Mouse (Mus musculus) liver, adult 2 months (tissue): ENCODE data around the gene Trrap. TPM values are rescaled to one million over a fixed set of nuclear protein-coding genes. Genes with fewer than 3 reads are reported as not detected.
A peak's percentile ranks its signal among the peaks of the same experiment; 100 is the strongest.

Source experiments
- DNase-seq: peaks from one replicate; pipeline ENCODE4 v3.0.0-alpha.2; 2011; ENCODE audit warnings: low read depth, low spot score; ENCODE audit errors: extremely low read depth
- H3K27ac ChIP-seq: fragments of 200-500 bp; replicated peaks from 2 replicates; pipeline ENCODE4 v1.5.1; 2012; ENCODE audit warnings: low read depth, mild to moderate bottlenecking, control low read depth, inconsistent platforms, low read length; ENCODE audit not compliant: insufficient read depth
- H3K27me3 ChIP-seq: fragments of 200-500 bp; 2 replicates; pipeline ENCODE4 v1.6.1; 2012; ENCODE audit warnings: mild to moderate bottlenecking, moderate library complexity, low read length, inconsistent platforms; ENCODE audit not compliant: control insufficient read depth, insufficient read depth
- H3K36me3 ChIP-seq: fragments of 200-500 bp; 2 replicates; pipeline ENCODE4 v1.6.1; 2012; ENCODE audit warnings: low read length, inconsistent platforms; ENCODE audit not compliant: control insufficient read depth, insufficient read depth
- H3K4me1 ChIP-seq: fragments of 200-500 bp; 2 replicates; pipeline ENCODE4 v1.6.1; 2011; ENCODE audit warnings: low read length; ENCODE audit not compliant: control insufficient read depth, insufficient read depth
- H3K4me3 ChIP-seq: fragments of 200-500 bp; 2 replicates; pipeline ENCODE4 v1.5.1; 2011; ENCODE audit warnings: low read depth, mild to moderate bottlenecking, control low read depth, low read length, moderate library complexity; ENCODE audit not compliant: insufficient read depth
- H3K79me2 ChIP-seq: fragments of 200-500 bp; 2 replicates; pipeline ENCODE4 v1.6.1; 2012; ENCODE audit warnings: inconsistent platforms, mild to moderate bottlenecking, low read length, moderate library complexity; ENCODE audit not compliant: control insufficient read depth, insufficient read depth
- H3K9ac ChIP-seq: fragments of 200-500 bp; 2 replicates; pipeline ENCODE4 v1.6.1; 2012; ENCODE audit warnings: low read depth, mild to moderate bottlenecking, control low read depth, inconsistent platforms, low read length
- CTCF ChIP-seq: fragments of 200-500 bp; IDR thresholded peaks from 2 replicates; pipeline ENCODE4 v1.5.1; 2011; ENCODE audit warnings: low read depth, low read length, control low read depth
- POLR2A ChIP-seq: fragments of 200-500 bp; IDR thresholded peaks from 2 replicates; pipeline ENCODE4 v1.6.1; 2011; ENCODE audit warnings: low read length, control low read depth; ENCODE audit not compliant: insufficient read depth; ENCODE audit errors: extremely low read depth
- WGBS: fragments of 180-500 bp; shearing (Covaris S2); methylation state at CpG from one replicate; pipeline ENCODE4 v1.1.7; 2018; 5-methylcytosine and 5-hydroxymethylcytosine counted together
- polyA plus RNA-seq: library from polyadenylated mRNA; depleted of rRNA; stranded (reverse); fragments of >200 nt; gene quantifications from 2 replicates; pipeline ENCODE4 v1.2.3, GENCODE M21; 2012
- total RNA-seq: library from RNA; depleted of rRNA; stranded (reverse); fragments of >200 nt; gene quantifications from 2 replicates; pipeline ENCODE4 v1.2.3, GENCODE M21; 2014

Gene Trrap
- total and polyA plus RNA-seq, 2 experiments: 19.8 to 33.9 TPM

GRCm38 (mm10) chr5:144885968-144886650 lies 118.6 kb downstream of the Trrap start:
- no peaks in the 10 kb centered on the region for H3K79me2 ChIP-seq
- peak overlapping the region; percentile 75 for H3K27ac ChIP-seq
- H3K27me3 ChIP-seq: no peaks in the 10 kb centered on the region
- DNase-seq: peak; percentile 90
- WGBS: 43% methylated on average over 9 of the region's 9 CpGs
- H3K36me3 ChIP-seq: peaks cover 2% of the 10 kb centered on the region; the same call in 1 of the 2 replicates
- no peak overlapping the region for H3K4me3 ChIP-seq
- H3K9ac ChIP-seq: no peak overlapping the region
- 0 out of 2 replicates have a peak, but pooled peaks have one; percentile 13 for TF ChIP-seq CTCF
- no peak for TF ChIP-seq POLR2A
- H3K4me1 ChIP-seq: peaks cover 7% of the 10 kb centered on the region

GRCm38 (mm10) chr5:144891276-144891675 lies 123.7 kb downstream of the Trrap start:
- Histone ChIP-seq H3K27ac (no peak overlapping the region), H3K27me3 (no peaks in the 10 kb centered on the region), H3K36me3 (peaks cover 3% of the 10 kb centered on the region; the same call in 1 of the 2 replicates), H3K9ac (no peak overlapping the region), H3K4me3 (no peak overlapping the region), H3K4me1 (peaks cover 2% of the 10 kb centered on the region), H3K79me2 (no peaks in the 10 kb centered on the region)
- WGBS: 72% methylated on average over 11 of the region's 11 CpGs
- DNase-seq: peak; percentile 57
- TF ChIP-seq POLR2A (no peak), CTCF (no peak)

- no peak overlapping the region for H3K4me3 ChIP-seq
- 94% methylated on average over 7 of the region's 7 CpGs for WGBS
- TF ChIP-seq CTCF (no peak), POLR2A (no peak)
- H3K27ac ChIP-seq: no peak overlapping the region
- no peaks in the 10 kb centered on the region for H3K4me1 ChIP-seq
- no peak overlapping the region for H3K9ac ChIP-seq
- peaks cover 13% of the 10 kb centered on the region; the same call in 1 of the 2 replicates for H3K36me3 ChIP-seq
- no peak for DNase-seq
- no peaks in the 10 kb centered on the region for H3K79me2 ChIP-seq
- no peaks in the 10 kb centered on the region for H3K27me3 ChIP-seq
Measured at GRCm38 (mm10) chr5:144897881-144898280, 130.3 kb downstream of the Trrap start.

GRCm38 (mm10) chr5:144898448-144899052 lies 131.0 kb downstream of the Trrap start:
- Histone ChIP-seq H3K27ac (no peak overlapping the region), H3K27me3 (no peaks in the 10 kb centered on the region), H3K4me1 (no peaks in the 10 kb centered on the region), H3K79me2 (0 out of 2 replicates have a peak, but pooled peaks cover 1% of the 10 kb centered on the region), H3K4me3 (no peak overlapping the region), H3K36me3 (peaks cover 13% of the 10 kb centered on the region; the same call in 1 of the 2 replicates), H3K9ac (no peak overlapping the region)
- no peak for DNase-seq
- no peak for TF ChIP-seq CTCF
- TF ChIP-seq POLR2A: no peak
- 67% methylated on average over 7 of the region's 7 CpGs for WGBS

GRCm38 (mm10) chr5:144901035-144901434 lies 133.5 kb downstream of the Trrap start:
- Histone ChIP-seq H3K9ac (no peak overlapping the region), H3K36me3 (peaks cover 13% of the 10 kb centered on the region; the same call in 1 of the 2 replicates), H3K4me3 (no peak overlapping the region), H3K4me1 (peaks cover 7% of the 10 kb centered on the region; the same call in 1 of the 2 replicates), H3K27me3 (no peaks in the 10 kb centered on the region), H3K27ac (no peak overlapping the region), H3K79me2 (peaks cover 2% of the 10 kb centered on the region; the same call in 1 of the 2 replicates)
- 94% methylated on average over 7 of the region's 7 CpGs for WGBS
- no peak for TF ChIP-seq POLR2A
- no peak for TF ChIP-seq CTCF
- no peak for DNase-seq
